Mouse (Mus musculus): ENCODE results near the gene Capzb. TPM values are rescaled to one million over a fixed set of nuclear protein-coding genes. Genes with fewer than 3 reads are reported as not detected.
A peak's percentile ranks its signal among the peaks of the same experiment; 100 is the strongest.

The Capzb gene
- total and polyA plus RNA-seq, 2 experiments from 2014 or later = 98.3 to 325 TPM

DNA sequence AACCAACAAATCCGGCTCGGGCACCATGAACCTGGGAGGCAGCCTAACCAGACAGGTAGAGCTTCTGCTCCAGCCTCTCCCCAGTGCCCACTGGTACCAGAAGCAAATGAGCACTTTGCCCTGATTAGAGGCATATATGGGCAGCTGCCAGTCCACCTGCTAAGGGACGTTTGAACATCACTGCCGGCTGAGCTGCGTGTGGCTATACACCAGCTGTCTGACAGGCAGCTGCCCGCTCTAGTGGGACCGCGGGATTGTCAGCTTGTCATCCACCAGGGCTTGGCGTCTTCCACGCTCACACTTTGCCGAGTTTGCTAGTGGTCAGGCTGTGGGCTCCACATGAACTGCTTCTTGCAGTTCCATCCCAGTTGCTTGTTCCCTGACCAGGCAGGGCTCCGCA lies 87.8 kb downstream of the Capzb start:
- Histone ChIP-seq H3K27ac (ENCODE audit: low read depth, low read length) (no peak overlapping the region), H3K9me3 (ENCODE audit: low read length) (no peaks in the 10 kb centered on the region), H3K36me3 (ENCODE audit: insufficient read depth) (peaks cover 40% of the 10 kb centered on the region), H3K4me2 (ENCODE audit: low read depth) (no peak overlapping the region), H3K27me3 (ENCODE audit: insufficient read depth, low read length) (no peaks in the 10 kb centered on the region), H3K4me1 (ENCODE audit: insufficient read depth) (no peaks in the 10 kb centered on the region), H3K9ac (no peak overlapping the region), H3K4me3 (ENCODE audit: low read depth, low read length) (no peak overlapping the region)
- TF ChIP-seq CTCF (IDR thresholded peaks at IDR 0.05; ENCODE audit: low read depth) = no peak
- ATAC-seq (no peak), DNase-seq (no peak)
- 91% methylated on average over 12 of the region's 12 CpGs for WGBS

DNA sequence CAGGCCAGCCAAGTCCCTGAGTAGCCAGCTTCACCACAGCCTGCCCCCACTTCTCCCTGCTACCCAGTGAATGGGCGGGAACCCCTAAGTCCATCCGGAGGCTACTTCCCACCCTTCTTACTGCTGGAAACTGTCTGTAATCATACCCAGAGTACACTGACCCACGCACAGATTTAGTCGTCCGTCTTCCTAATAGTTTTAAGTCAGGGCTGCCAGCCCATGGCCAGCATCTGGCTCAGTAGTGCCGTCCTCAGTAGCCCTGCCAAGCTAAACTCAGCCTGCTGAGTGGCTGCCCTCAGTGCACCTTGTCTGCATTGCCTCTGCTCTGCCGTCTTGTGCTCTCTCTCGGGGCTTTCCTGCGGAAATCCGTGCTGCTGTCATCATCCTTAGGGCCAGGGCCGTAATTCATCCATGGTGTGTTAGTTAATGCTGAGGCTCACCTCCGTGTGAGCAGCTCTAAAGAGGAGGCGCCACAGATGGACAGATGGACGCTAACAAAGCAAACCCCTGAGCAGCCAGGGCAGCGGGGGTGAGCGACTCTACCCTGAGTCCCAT lies 89.2 kb downstream of the Capzb start:
- H3K27me3 ChIP-seq (ENCODE audit: insufficient read depth, low read length) = no peaks in the 10 kb centered on the region
- ATAC-seq = no peak
- H3K9me3 ChIP-seq (ENCODE audit: low read length) = no peaks in the 10 kb centered on the region
- H3K36me3 ChIP-seq (ENCODE audit: insufficient read depth) = peaks cover 48% of the 10 kb centered on the region
- no peak overlapping the region for H3K27ac ChIP-seq (ENCODE audit: low read depth, low read length)
- H3K9ac ChIP-seq = no peak overlapping the region
- H3K4me1 ChIP-seq (ENCODE audit: insufficient read depth) = no peaks in the 10 kb centered on the region
- WGBS = 92% methylated on average over 16 of the region's 16 CpGs
- no peak for TF ChIP-seq CTCF (IDR thresholded peaks at IDR 0.05; ENCODE audit: low read depth)
- no peak overlapping the region for H3K4me2 ChIP-seq (ENCODE audit: low read depth)
- no peak overlapping the region for H3K4me3 ChIP-seq (ENCODE audit: low read depth, low read length)
- DNase-seq = no peak

DNA sequence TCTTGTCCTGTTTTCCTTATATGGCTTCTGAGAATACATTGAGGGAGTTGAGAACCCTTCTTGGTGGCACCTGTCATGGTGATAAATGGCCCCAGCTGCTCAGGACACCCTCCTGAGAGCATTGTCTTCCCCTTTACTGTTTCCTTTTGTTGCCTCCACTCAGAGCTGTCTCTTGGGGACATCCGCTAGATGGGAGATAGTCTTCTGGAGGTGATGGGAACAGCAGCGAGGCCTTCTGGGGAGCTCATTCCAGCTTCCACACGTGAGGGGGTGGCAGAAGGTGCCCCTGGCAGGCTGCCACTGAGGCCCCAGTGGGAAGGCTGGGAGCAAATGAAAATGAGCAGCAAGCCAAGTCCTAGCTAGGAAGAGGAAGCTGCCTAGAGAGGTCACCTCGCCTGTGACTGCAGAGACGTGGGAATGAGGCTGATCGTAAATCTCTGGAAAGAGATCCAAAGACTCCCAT lies 90.3 kb downstream of the Capzb start:
- H3K36me3 ChIP-seq (ENCODE audit: insufficient read depth) = peaks cover 60% of the 10 kb centered on the region
- no peak overlapping the region for H3K9ac ChIP-seq
- no peak overlapping the region for H3K27ac ChIP-seq (ENCODE audit: low read depth, low read length)
- DNase-seq (no peak), ATAC-seq (no peak)
- no peak overlapping the region for H3K4me2 ChIP-seq (ENCODE audit: low read depth)
- TF ChIP-seq CTCF (IDR thresholded peaks at IDR 0.05; ENCODE audit: low read depth) = no peak
- no peaks in the 10 kb centered on the region for H3K4me1 ChIP-seq (ENCODE audit: insufficient read depth)
- H3K27me3 ChIP-seq (ENCODE audit: insufficient read depth, low read length) = no peaks in the 10 kb centered on the region
- H3K4me3 ChIP-seq (ENCODE audit: low read depth, low read length) = no peak overlapping the region
- WGBS = 64% methylated on average over 6 of the region's 6 CpGs
- H3K9me3 ChIP-seq (ENCODE audit: low read length) = no peaks in the 10 kb centered on the region

DNA sequence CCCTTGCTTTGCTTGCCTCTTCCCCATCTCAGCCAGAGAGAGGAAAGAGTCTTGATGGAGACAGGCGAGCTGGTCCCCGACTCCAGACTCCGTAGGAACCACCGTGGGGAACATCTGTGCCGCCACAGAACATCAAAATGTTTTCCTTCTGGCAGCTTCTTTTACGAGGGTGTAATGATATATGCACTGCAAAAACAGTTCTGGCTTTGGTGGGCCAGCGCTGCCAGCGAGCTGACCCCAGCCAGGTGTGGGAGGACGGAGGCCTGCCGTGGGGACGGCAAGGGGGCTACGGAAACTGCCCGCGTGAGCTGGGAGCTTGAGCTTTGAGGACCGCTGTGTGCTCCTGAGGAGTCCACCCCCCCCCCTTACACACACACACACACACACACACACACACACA lies 92.2 kb downstream of the Capzb start:
- Histone ChIP-seq H3K9ac (no peak overlapping the region), H3K4me3 (ENCODE audit: low read depth, low read length) (no peak overlapping the region), H3K27me3 (ENCODE audit: insufficient read depth, low read length) (no peaks in the 10 kb centered on the region), H3K36me3 (ENCODE audit: insufficient read depth) (peaks cover 69% of the 10 kb centered on the region), H3K4me1 (ENCODE audit: insufficient read depth) (no peaks in the 10 kb centered on the region), H3K4me2 (ENCODE audit: low read depth) (no peak overlapping the region), H3K9me3 (ENCODE audit: low read length) (no peaks in the 10 kb centered on the region), H3K27ac (ENCODE audit: low read depth, low read length) (no peak overlapping the region)
- no peak for TF ChIP-seq CTCF (IDR thresholded peaks at IDR 0.05; ENCODE audit: low read depth)
- 84% methylated on average over 15 of the region's 15 CpGs for WGBS
- ATAC-seq (no peak), DNase-seq (no peak)

DNA sequence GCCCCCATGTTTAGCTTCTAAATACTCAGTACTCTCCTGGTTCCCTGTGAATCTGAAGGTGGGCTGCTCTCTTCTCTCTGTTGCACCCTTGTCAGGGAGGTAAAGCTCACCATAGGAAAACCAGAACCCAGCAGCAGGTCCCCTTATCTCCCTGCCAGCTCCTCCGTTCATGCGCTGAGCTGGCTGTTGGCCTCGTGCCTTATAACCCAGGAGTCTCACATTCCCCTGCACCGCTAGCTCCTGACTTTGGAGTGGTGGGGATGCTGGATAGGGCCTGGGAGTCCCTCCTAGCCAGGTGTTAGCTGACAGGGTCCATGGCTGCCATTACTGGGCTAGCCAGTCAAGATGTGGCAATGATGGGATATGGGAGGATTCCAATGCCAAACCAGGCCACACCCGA lies 93.5 kb downstream of the Capzb start:
- no peaks in the 10 kb centered on the region for H3K4me1 ChIP-seq (ENCODE audit: insufficient read depth)
- peaks cover 69% of the 10 kb centered on the region for H3K36me3 ChIP-seq (ENCODE audit: insufficient read depth)
- H3K9me3 ChIP-seq (ENCODE audit: low read length) = no peaks in the 10 kb centered on the region
- DNase-seq (no peak), ATAC-seq (no peak)
- H3K27me3 ChIP-seq (ENCODE audit: insufficient read depth, low read length) = no peaks in the 10 kb centered on the region
- no peak overlapping the region for H3K4me3 ChIP-seq (ENCODE audit: low read depth, low read length)
- no peak overlapping the region for H3K4me2 ChIP-seq (ENCODE audit: low read depth)
- H3K27ac ChIP-seq (ENCODE audit: low read depth, low read length) = no peak overlapping the region
- 79% methylated on average over 5 of the region's 5 CpGs for WGBS
- no peak overlapping the region for H3K9ac ChIP-seq
- no peak for TF ChIP-seq CTCF (IDR thresholded peaks at IDR 0.05; ENCODE audit: low read depth)

DNA sequence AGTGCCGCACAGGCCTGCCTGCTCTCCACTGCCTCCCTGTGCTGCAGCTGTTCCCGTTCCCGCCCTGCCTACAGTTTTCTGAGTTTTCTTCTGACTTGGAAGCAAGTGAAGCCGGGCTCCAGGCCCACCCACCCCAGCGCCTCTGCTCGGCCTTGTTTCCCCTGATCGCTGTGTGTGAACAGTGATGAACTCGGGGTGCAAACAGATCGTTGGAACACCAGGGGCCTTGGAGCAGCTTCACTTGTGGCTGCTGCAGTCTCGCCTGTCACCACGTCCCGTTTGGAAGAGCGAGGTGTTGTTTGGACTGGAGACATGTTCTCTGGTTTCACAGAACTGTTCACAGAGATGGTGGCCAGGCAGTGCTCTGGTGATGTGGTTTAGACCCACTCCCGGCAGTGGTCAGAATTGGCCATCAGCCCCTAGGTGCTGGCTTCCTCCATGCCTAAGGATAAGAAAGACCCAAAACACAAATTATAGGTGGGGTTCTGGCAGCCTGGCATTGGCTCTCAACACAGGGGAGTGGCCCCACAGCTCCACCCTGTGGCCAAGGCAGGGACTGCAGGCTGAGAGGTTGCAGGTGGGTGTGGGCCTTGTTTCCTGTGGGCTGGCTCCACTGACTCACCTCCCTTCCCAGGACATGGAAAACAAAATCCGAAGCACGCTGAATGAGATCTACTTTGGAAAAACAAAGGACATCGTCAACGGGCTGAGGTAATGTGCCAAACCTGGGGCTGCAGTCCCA lies 94.6 kb downstream of the Capzb start:
- H3K27me3 ChIP-seq (ENCODE audit: insufficient read depth, low read length) = no peaks in the 10 kb centered on the region
- H3K9me3 ChIP-seq (ENCODE audit: low read length) = no peaks in the 10 kb centered on the region
- DNase-seq (peak; percentile 59), ATAC-seq (peak; percentile 34)
- H3K36me3 ChIP-seq (ENCODE audit: insufficient read depth) = peaks cover 65% of the 10 kb centered on the region
- peak; percentile 92 for TF ChIP-seq CTCF (IDR thresholded peaks at IDR 0.05; ENCODE audit: low read depth)
- H3K4me2 ChIP-seq (ENCODE audit: low read depth) = no peak overlapping the region
- no peaks in the 10 kb centered on the region for H3K4me1 ChIP-seq (ENCODE audit: insufficient read depth)
- no peak overlapping the region for H3K9ac ChIP-seq
- no peak overlapping the region for H3K4me3 ChIP-seq (ENCODE audit: low read depth, low read length)
- no peak overlapping the region for H3K27ac ChIP-seq (ENCODE audit: low read depth, low read length)
- 75% methylated on average over 18 of the region's 18 CpGs for WGBS

DNA sequence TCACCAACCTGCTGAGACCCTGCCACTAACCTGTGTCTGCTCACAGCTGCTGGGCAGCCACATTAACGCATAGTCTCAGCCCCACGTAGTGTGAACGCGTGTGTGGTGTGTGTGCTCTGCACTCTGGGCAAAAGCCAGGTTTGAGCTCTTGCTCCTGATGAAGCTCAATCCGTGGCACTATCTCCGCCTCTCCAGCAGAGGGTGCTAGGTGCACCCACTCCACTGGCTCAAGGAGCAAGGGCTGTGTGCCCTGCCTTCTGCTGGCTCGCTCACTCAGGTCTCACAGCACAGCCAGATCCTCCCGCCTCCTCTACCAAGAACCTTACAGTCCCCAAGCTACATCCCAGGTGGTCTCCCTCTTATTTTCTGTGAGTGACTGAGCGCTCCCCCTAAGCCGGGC lies 96.3 kb downstream of the Capzb start:
- no peaks in the 10 kb centered on the region for H3K9me3 ChIP-seq (ENCODE audit: low read length)
- H3K27me3 ChIP-seq (ENCODE audit: insufficient read depth, low read length) = no peaks in the 10 kb centered on the region
- H3K4me3 ChIP-seq (ENCODE audit: low read depth, low read length) = no peak overlapping the region
- peak; percentile 72 for TF ChIP-seq CTCF (IDR thresholded peaks at IDR 0.05; ENCODE audit: low read depth)
- H3K4me1 ChIP-seq (ENCODE audit: insufficient read depth) = no peaks in the 10 kb centered on the region
- H3K9ac ChIP-seq = no peak overlapping the region
- peaks cover 50% of the 10 kb centered on the region for H3K36me3 ChIP-seq (ENCODE audit: insufficient read depth)
- H3K4me2 ChIP-seq (ENCODE audit: low read depth) = no peak overlapping the region
- DNase-seq (peak; percentile 40), ATAC-seq (peak; percentile 34; the same call in 1 of the 2 replicates)
- no peak overlapping the region for H3K27ac ChIP-seq (ENCODE audit: low read depth, low read length)
- 64% methylated on average over 10 of the region's 10 CpGs for WGBS
